Mouse (Mus musculus): Measurements from ENCODE around the gene Efna1.

DNA sequence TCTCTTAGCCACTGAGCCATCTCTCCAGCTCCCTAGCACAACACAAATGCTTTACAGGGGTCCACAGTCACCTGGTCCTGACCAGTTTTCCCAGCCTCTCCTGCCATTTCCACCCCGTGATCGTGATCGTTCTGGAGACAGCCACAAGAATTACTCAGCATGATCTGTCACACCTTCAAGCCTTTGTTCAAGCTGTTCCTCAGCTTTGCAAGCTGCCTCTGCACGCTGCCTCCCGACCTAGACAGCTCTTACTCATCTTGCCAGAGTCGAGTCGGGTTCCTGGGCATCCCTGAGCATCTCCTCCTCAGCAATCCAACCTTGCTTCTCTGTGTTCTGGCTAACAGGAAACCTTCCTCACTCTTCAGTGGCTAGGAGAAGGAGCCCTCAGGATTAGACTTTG lies 21.9 kb downstream of the Efna1 start, which contains the start of gene Dpm3:
- TF ChIP-seq CTCF (conservative IDR thresholded peaks at IDR 0.05; ENCODE audit: low read length) (no peak), NANOG (IDR thresholded peaks at IDR 0.05; ENCODE audit: borderline replicate concordance, low read length) (no peak), POU5F1 (IDR thresholded peaks at IDR 0.05; ENCODE audit: borderline replicate concordance, low read length) (no peak)
